Mouse (Mus musculus) stomach, postnatal 0 days (tissue): Measurements from ENCODE around the gene Adcy1.

Experiments used
- CTCF ChIP-seq: IDR thresholded peaks from 2 replicates; pipeline ENCODE4 v1.5.1; 2016; ENCODE audit warnings: antibody characterized with exemption, low read depth, mild to moderate bottlenecking, moderate library complexity
- EP300 ChIP-seq: optimal IDR thresholded peaks from 2 replicates; pipeline ENCODE3; 2016; ENCODE audit warnings: antibody characterized with exemption

DNA sequence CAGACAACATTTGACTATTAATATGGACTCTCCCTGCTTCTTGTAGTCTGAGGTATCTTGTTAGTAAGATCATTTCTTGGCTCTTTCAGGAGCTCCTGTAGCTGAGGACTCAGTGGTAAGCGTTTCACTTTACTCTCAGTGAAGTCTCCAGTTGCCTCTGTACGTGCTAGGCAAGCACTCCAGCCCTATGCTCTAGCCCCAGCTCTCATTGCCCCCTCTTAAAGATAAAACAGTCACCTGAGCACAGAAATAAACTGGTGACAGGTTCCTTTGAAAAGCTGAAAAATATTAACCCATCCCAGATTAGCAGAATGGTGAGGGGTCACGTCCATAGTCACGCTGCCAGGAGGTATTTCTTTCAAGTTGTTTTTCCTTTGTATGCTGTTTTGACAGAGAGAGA is 115.4 kb downstream of the Adcy1 start:
- TF ChIP-seq CTCF (no peak), EP300 (no peak)
